Mouse (Mus musculus) embryo, embryonic 10 days (tissue): ENCODE results near the gene Zfp874a.
"Not testable (repeated sequence)": the region's sequence is repeated elsewhere in the genome, so short reads cannot be mapped to it uniquely, and the experiment has no call there.

ENCODE experiments used
- DNase-seq: peaks from one replicate; pipeline ENCODE4 v3.0.0-alpha.2; 2015; ENCODE audit warnings: low spot score

Gene Zfp874a

GRCm38 (mm10) chr13:67376255-67376654 lies 75.2 kb downstream of the Zfp874a start:
- not testable (repeated sequence) for DNase-seq

- peak; percentile 78 for DNase-seq
Observed at GRCm38 (mm10) chr13:67375050-67375911, 76.1 kb downstream of the Zfp874a start, which contains the start of the genes Gm28041 and Zfp456. Gm28041 (minus strand) TSS chr13:67375733. Zfp456 (minus strand) TSS chr13:67375810.
